Mouse (Mus musculus): Measurements from ENCODE around the gene Brwd1. TPM values are rescaled to one million over a fixed set of nuclear protein-coding genes. Genes with fewer than 3 reads are reported as not detected.
"Not testable (repeated sequence)": the region's sequence is repeated elsewhere in the genome, so short reads cannot be mapped to it uniquely, and the experiment has no call there.

The Brwd1 gene
- 10 to 100 TPM; 74.1 to 89.9 TPM for total RNA-seq (2021)

GRCm38 (mm10) chr16:96082301-96083178, at the start of gene Brwd1:
Brwd1 (minus strand) TSS chr16:96082526.
- intact Hi-C loops (cut with DNase I): loop anchor here (2.0 kb wide), 1 partner anchor 62 kb away; the partner anchor contains the start of gene Wrb
- peak; percentile 88 to 91 for DNase-seq

- DNase-seq: no peak
- intact Hi-C loops (cut with DNase I): loop anchor here (2.0 kb wide), 1 partner anchor 16 kb away; the partner anchor contains the start of gene Wrb
Observed at GRCm38 (mm10) chr16:96128466-96128865, 46.1 kb upstream of the Brwd1 start.

- intact Hi-C loops (cut with DNase I): loop anchor here (2.0 kb wide), 2 partner anchors 17 to 43 kb away; partner anchors contain the start of gene Wrb
- DNase-seq: peak; percentile 92 to 93
Observed at GRCm38 (mm10) chr16:96127657-96128344, 45.5 kb upstream of the Brwd1 start, which contains the start of gene Hmgn1. Hmgn1 (minus strand) TSS chr16:96127729.

GRCm38 (mm10) chr16:96127288-96127656, 44.9 kb upstream of the Brwd1 start:
- intact Hi-C loops (cut with DNase I): loop anchor here (2.0 kb wide), 1 partner anchor 42 kb away; no protein-coding TSS in a partner anchor

GRCm38 (mm10) chr16:96126684-96127171, 44.4 kb upstream of the Brwd1 start:
- intact Hi-C loops (cut with DNase I): loop anchor here (2.0 kb wide), 1 partner anchor 42 kb away; no protein-coding TSS in a partner anchor

More at GRCm38 (mm10) chr16:96127288-96127656, 44.9 kb upstream of the Brwd1 start:
- DNase-seq: no peak

GRCm38 (mm10) chr16:96120022-96120623, 37.8 kb upstream of the Brwd1 start:
- intact Hi-C loops (cut with DNase I): no loop called here
- no peak for DNase-seq

More at GRCm38 (mm10) chr16:96126684-96127171, 44.4 kb upstream of the Brwd1 start:
- peak in 1 of 2 experiments; percentile 16 for DNase-seq

- DNase-seq: no peak
- intact Hi-C loops (cut with DNase I): loop anchor here (5.0 kb wide), 1 partner anchor 38 kb away; no protein-coding TSS in a partner anchor
Observed at GRCm38 (mm10) chr16:96114729-96115128, 32.4 kb upstream of the Brwd1 start.

GRCm38 (mm10) chr16:96112769-96113168, 30.4 kb upstream of the Brwd1 start:
- DNase-seq: no peak
- intact Hi-C loops (cut with DNase I): no loop called here

GRCm38 (mm10) chr16:96110655-96111345, 28.5 kb upstream of the Brwd1 start:
- DNase-seq: no peak
- intact Hi-C loops (cut with DNase I): no loop called here

- intact Hi-C loops (cut with DNase I): no loop called here
- no peak for DNase-seq
Observed at GRCm38 (mm10) chr16:96109673-96110072, 27.3 kb upstream of the Brwd1 start.

GRCm38 (mm10) chr16:96103036-96103435, 20.7 kb upstream of the Brwd1 start:
- intact Hi-C loops (cut with DNase I): no loop called here

GRCm38 (mm10) chr16:96097811-96098210, 15.5 kb upstream of the Brwd1 start:
- intact Hi-C loops (cut with DNase I): loop anchor here (10.0 kb wide), 1 partner anchor 247 kb away; no protein-coding TSS in a partner anchor
- not testable (repeated sequence) for DNase-seq

More at GRCm38 (mm10) chr16:96103036-96103435, 20.7 kb upstream of the Brwd1 start:
- no peak for DNase-seq

GRCm38 (mm10) chr16:96095966-96096365, 13.6 kb upstream of the Brwd1 start:
- DNase-seq: no peak
- intact Hi-C loops (cut with DNase I): loop anchor here (10.0 kb wide), 1 partner anchor 249 kb away; no protein-coding TSS in a partner anchor

GRCm38 (mm10) chr16:96091515-96092504, 9.5 kb upstream of the Brwd1 start:
- intact Hi-C loops (cut with DNase I): loop anchor here (10.0 kb wide), 1 partner anchor 253 kb away; no protein-coding TSS in a partner anchor
- peak in 1 of 2 experiments; percentile 27 for DNase-seq

- intact Hi-C loops (cut with DNase I): no loop called here
- no peak for DNase-seq
Observed at GRCm38 (mm10) chr16:96088120-96088519, 5.8 kb upstream of the Brwd1 start.

- DNase-seq: no peak
Observed at GRCm38 (mm10) chr16:96087436-96087835, 5.1 kb upstream of the Brwd1 start.

GRCm38 (mm10) chr16:96087001-96087400, 4.7 kb upstream of the Brwd1 start:
- intact Hi-C loops (cut with DNase I): no loop called here
- no peak for DNase-seq

More at GRCm38 (mm10) chr16:96087436-96087835, 5.1 kb upstream of the Brwd1 start:
- intact Hi-C loops (cut with DNase I): no loop called here

- intact Hi-C loops (cut with DNase I): loop anchor here (2.0 kb wide), 1 partner anchor 41 kb away; the partner anchor contains the start of gene Hmgn1
- no peak for DNase-seq
Observed at GRCm38 (mm10) chr16:96085597-96085996, 3.3 kb upstream of the Brwd1 start.
